Mouse (Mus musculus) lung, postnatal 0 days (tissue): ENCODE data around the gene Olfr1195.

Source experiments
- CTCF ChIP-seq: IDR thresholded peaks from 2 replicates; pipeline ENCODE4 v1.5.1; 2016; ENCODE audit warnings: antibody characterized with exemption, mild to moderate bottlenecking
- EP300 ChIP-seq: IDR thresholded peaks from 2 replicates; pipeline ENCODE4 v1.6.1; 2016; ENCODE audit warnings: antibody characterized with exemption, mild to moderate bottlenecking, control low read depth

- no peak for TF ChIP-seq CTCF
- no peak for TF ChIP-seq EP300
These were observed 43.3 kb upstream of the Olfr1195 start, which contains the start of gene Olfr1197 for GRCm38 (mm10) chr2:88732266-88732665.
